Mouse (Mus musculus): ENCODE data around the gene Adamts12. TPM values are rescaled to one million over a fixed set of nuclear protein-coding genes. Genes with fewer than 3 reads are reported as not detected.

Adamts12 gene
- total RNA-seq (2012; rRNA removed), result 0.04 TPM in 1 of 2 replicates, not detected in the other
- 0.04 and 0.12 TPM in 2 replicates for total RNA-seq (2014; rRNA removed)
- polyA plus RNA-seq (2012; ENCODE audit: insufficient read length, low read depth), result 0.03 TPM in 2 replicates

DNA sequence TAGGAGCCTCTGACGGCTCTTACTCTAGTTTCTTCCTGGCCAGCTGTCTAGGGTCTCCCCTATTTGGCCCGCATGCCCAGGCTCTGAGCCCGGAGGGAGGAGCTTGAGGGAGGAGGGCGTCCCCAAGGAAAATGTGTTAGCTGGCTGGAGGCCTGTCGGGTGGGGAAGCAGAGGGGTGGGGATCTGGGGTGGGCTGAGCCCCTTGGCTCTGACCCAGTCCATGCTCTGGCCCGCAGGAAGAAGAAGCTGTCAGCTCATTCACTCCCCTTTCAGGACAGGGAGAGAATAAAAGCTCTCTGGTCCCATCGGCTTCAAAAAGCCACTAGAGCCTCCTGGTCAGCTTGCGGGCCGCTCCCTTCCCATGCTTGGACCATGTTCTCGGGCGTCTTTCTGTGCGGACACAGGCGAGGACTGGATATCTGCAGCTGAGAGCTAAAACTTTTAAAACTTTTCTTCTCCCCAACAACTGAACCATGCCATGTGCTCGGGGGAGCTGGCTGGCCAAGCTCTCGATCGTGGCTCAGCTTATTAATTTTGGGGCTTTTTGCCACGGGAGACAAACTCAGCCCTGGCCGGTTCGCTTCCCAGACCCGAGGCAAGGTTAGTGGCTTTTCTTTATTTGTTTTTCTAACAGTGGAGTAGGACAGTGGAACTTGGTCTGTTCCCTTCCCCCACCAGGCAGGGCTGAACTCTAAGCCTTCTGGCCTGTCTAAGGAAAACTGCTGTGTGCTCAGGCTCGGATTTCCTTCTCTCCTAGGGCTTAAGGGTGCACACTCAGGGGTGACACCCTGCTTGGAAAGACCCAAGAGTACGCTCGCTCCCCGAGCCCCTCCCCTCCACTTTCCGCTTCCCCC lies at the start of gene Adamts12:
Gene Adamts12, plus strand, starts transcription at position 233 of the 854 bp plus-strand sequence.
- dilution Hi-C loops (cut with MboI; ENCODE audit: extremely low pct_ligation_motif_present, extremely low pct_unique_long_range_greater_than_20kb, low sequenced_read_pairs) (no loop called here), in situ Hi-C loops (cut with MboI; ENCODE audit: low pct_ligation_motif_present, low pct_unique_long_range_greater_than_20kb, low sequenced_read_pairs) (no loop called here)
- DNase-seq (ENCODE audit: extremely low read depth), result no peak
- no peak within 1 kb of the TSS for H3K4me3 ChIP-seq (replicated peaks in 1 of 3; ENCODE audit: low read depth in 2 of 3, low read length in 2 of 3, poor library complexity in 1 of 3)
- no peak within 1 kb of the TSS for H3K27ac ChIP-seq (ENCODE audit: insufficient read depth, low read depth)
- H3K4me2 ChIP-seq (ENCODE audit: insufficient read depth, low read depth, poor library complexity, severe bottlenecking), result no peak within 1 kb of the TSS
- H3K36me3 ChIP-seq (replicated peaks in 1 of 2; ENCODE audit: control insufficient read depth in 1 of 2, insufficient read depth in 1 of 2, low read length in 1 of 2), result no peaks in the 10 kb centered on the region
- no peaks in the 10 kb centered on the region for H3K79me2 ChIP-seq (replicated peaks; ENCODE audit: control insufficient read depth, extremely low read depth, insufficient read depth, poor library complexity, severe bottlenecking)
- no peak within 1 kb of the TSS for H3K9ac ChIP-seq (ENCODE audit: insufficient read depth, low read depth)
- 0 out of 4 replicates have a peak, but pooled peaks cover 0 to 3% of the 10 kb centered on the region in 2 experiments for H3K4me1 ChIP-seq (ENCODE audit: control insufficient read depth in 1 of 2, insufficient read depth in 2 of 2)
- H3K27me3 ChIP-seq (replicated peaks), result no peaks in the 10 kb centered on the region
- H3K9me3 ChIP-seq (replicated peaks; ENCODE audit: low read length), result no peaks in the 10 kb centered on the region
- TF ChIP-seq USF1 (IDR thresholded peaks at IDR 0.05; ENCODE audit: low read depth, low read length), result no peak
- no peak for TF ChIP-seq MXI1 (IDR thresholded peaks at IDR 0.05; ENCODE audit: low read depth, low read length)
- TF ChIP-seq ZKSCAN1 (IDR thresholded peaks at IDR 0.05; ENCODE audit: borderline replicate concordance, low read depth, low read length), result no peak
- no peak for TF ChIP-seq ZMIZ1 (IDR thresholded peaks at IDR 0.05; ENCODE audit: low read depth, low read length)
- no peak for TF ChIP-seq SMC3 (IDR thresholded peaks at IDR 0.05; ENCODE audit: low read depth, low read length)
- TF ChIP-seq ZC3H11A (IDR thresholded peaks at IDR 0.05; ENCODE audit: low read depth, low read length), result no peak

DNA sequence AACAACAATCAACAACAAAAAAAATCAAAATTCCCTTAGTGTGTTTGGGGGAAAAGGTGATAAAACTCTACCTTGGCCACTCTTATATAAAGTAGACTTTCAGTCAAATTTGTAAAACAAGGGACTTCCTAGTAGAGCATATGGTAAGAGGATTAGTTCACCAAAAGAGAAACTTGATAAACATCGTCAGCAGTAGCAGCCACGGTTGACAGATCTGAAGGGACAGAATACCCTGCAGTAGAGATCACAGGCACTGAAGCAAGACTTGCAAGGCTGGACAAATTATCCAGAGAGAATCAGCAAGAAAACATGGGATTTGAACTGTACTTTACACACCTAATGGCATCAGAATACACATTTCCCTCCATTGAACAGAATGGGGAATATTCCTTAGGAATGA lies 49.7 kb upstream of the Adamts12 start:
- peaks cover 1 to 10% of the 10 kb centered on the region in 2 experiments; a peak in 1 of 4 replicates for H3K4me1 ChIP-seq (ENCODE audit: control insufficient read depth in 1 of 2, insufficient read depth in 2 of 2)
- H3K4me3 ChIP-seq (replicated peaks in 1 of 3; ENCODE audit: low read depth in 2 of 3, low read length in 2 of 3, poor library complexity in 1 of 3), result no peak overlapping the region
- H3K79me2 ChIP-seq (replicated peaks; ENCODE audit: control insufficient read depth, extremely low read depth, insufficient read depth, poor library complexity, severe bottlenecking), result no peaks in the 10 kb centered on the region
- DNase-seq (ENCODE audit: extremely low read depth), result no peak
- dilution Hi-C loops (cut with MboI; ENCODE audit: extremely low pct_ligation_motif_present, extremely low pct_unique_long_range_greater_than_20kb, low sequenced_read_pairs), result no loop called here
- in situ Hi-C loops (cut with MboI; ENCODE audit: low pct_ligation_motif_present, low pct_unique_long_range_greater_than_20kb, low sequenced_read_pairs), result loop anchor here (25.0 kb wide), 1 partner anchor 947 kb away; no protein-coding TSS in a partner anchor
- no peak for TF ChIP-seq CTCF (conservative IDR thresholded peaks at IDR 0.05 in 1 of 2, IDR thresholded peaks at IDR 0.05 in 1 of 2; ENCODE audit: low read depth in 2 of 2, low read length in 2 of 2)
- no peak for TF ChIP-seq JUN (IDR thresholded peaks at IDR 0.05; ENCODE audit: insufficient read depth, low read depth, low read length)
- TF ChIP-seq MYC (IDR thresholded peaks at IDR 0.05; ENCODE audit: low read depth, low read length), result no peak
- no peak for TF ChIP-seq SMC3 (IDR thresholded peaks at IDR 0.05; ENCODE audit: low read depth, low read length)
- no peak for TF ChIP-seq ZMIZ1 (IDR thresholded peaks at IDR 0.05; ENCODE audit: low read depth, low read length)
- TF ChIP-seq RCOR1 (conservative IDR thresholded peaks at IDR 0.05; ENCODE audit: low read depth, low read length), result no peak
- TF ChIP-seq ZKSCAN1 (IDR thresholded peaks at IDR 0.05; ENCODE audit: borderline replicate concordance, low read depth, low read length), result no peak
- TF ChIP-seq UBTF (IDR thresholded peaks at IDR 0.05; ENCODE audit: low read depth, low read length), result no peak
- no peak for TF ChIP-seq GABPA (IDR thresholded peaks at IDR 0.05; ENCODE audit: insufficient replicate concordance, low read depth, low read length)
- TF ChIP-seq ETS1 (conservative IDR thresholded peaks at IDR 0.05; ENCODE audit: low read depth, low read length), result no peak
- no peak for TF ChIP-seq USF1 (IDR thresholded peaks at IDR 0.05; ENCODE audit: low read depth, low read length)
- no peak for TF ChIP-seq PAX5 (IDR thresholded peaks at IDR 0.05; ENCODE audit: low read length)
- no peak for TF ChIP-seq MAZ (IDR thresholded peaks at IDR 0.05; ENCODE audit: low read depth, low read length)
- TF ChIP-seq MAFK (IDR thresholded peaks at IDR 0.05; ENCODE audit: insufficient replicate concordance, low read length), result no peak
- no peak for TF ChIP-seq ELF1 (IDR thresholded peaks at IDR 0.05; ENCODE audit: low read depth, low read length)
- TF ChIP-seq TBP (conservative IDR thresholded peaks at IDR 0.05; ENCODE audit: low read depth, low read length), result no peak
- TF ChIP-seq TCF12 (IDR thresholded peaks at IDR 0.05; ENCODE audit: low read depth, low read length), result no peak
- no peak for TF ChIP-seq USF2 (conservative IDR thresholded peaks at IDR 0.05; ENCODE audit: low read depth, low read length)
- no peak for TF ChIP-seq RAD21 (IDR thresholded peaks at IDR 0.05; ENCODE audit: low read depth, low read length)
- no peaks in the 10 kb centered on the region for H3K27me3 ChIP-seq (replicated peaks)
- no peak overlapping the region for H3K27ac ChIP-seq (ENCODE audit: insufficient read depth, low read depth)
- no peaks in the 10 kb centered on the region for H3K9me3 ChIP-seq (replicated peaks; ENCODE audit: low read length)
- no peak overlapping the region for H3K4me2 ChIP-seq (ENCODE audit: insufficient read depth, low read depth, poor library complexity, severe bottlenecking)
- no peak overlapping the region for H3K9ac ChIP-seq (ENCODE audit: insufficient read depth, low read depth)
- H3K36me3 ChIP-seq (replicated peaks in 1 of 2; ENCODE audit: control insufficient read depth in 1 of 2, insufficient read depth in 1 of 2, low read length in 1 of 2), result no peaks in the 10 kb centered on the region
